Mouse (Mus musculus): ENCODE data around the gene Rsph3a.

Rsph3a gene

GRCm38 (mm10) chr17:7945117-7946052 lies at the start of gene Rsph3a:
TSS of gene Rsph3a (plus strand) at chr17:7945614.
- peak; percentile 65 to 76 for DNase-seq

- no peak for DNase-seq
Measured at GRCm38 (mm10) chr17:7896047-7896635, 49.3 kb upstream of the Rsph3a start.

GRCm38 (mm10) chr17:7897120-7897519 lies 48.3 kb upstream of the Rsph3a start:
- DNase-seq, result no peak

DNA sequence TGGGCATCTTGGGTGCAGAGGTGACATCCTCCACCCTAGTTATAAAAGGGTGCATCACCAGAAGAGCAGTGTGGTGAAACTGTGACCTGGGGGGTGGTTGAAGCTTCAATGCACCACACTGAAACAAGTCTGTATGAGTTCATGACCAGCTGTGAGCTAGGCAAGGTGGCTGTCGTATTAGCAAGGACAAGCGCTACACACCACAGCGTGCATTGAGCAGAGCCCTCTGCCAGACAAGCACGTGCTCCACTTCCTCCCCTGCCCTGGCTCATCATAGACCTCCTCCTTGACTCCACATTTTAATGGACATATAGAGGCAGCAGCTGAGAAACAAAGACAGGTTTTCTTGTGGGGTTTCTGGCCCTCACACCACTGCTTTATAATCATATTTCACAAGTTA lies 47.7 kb upstream of the Rsph3a start:
- DNase-seq, result no peak

GRCm38 (mm10) chr17:7899233-7899632 lies 46.2 kb upstream of the Rsph3a start:
- DNase-seq, result no peak

- DNase-seq, result no peak
Measured at GRCm38 (mm10) chr17:7899961-7900360, 45.5 kb upstream of the Rsph3a start.

- no peak for DNase-seq
Measured at GRCm38 (mm10) chr17:7901536-7901935, 43.9 kb upstream of the Rsph3a start.

GRCm38 (mm10) chr17:7902362-7902761 lies 43.1 kb upstream of the Rsph3a start:
- peak; percentile 82 to 87 for DNase-seq

DNA sequence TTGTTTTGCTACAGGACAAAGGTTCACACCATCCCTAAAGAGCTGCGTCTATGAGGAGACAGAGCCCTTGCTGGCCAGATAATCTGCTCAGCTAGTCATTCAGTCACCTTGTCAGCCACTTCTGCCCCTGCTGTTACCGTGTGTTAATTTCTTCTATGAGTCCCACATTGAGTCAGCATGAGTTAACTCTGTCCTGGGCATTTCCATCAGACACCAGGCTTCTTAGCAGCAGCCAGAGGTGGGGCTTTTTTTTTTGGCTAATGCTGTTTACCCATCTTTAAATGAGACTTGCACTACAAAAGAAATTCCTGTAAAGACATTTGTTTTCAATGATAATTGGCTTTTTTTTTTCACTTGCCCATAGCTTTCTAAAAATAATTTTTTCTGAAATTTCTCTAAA lies 40.4 kb upstream of the Rsph3a start:
- no peak for DNase-seq

GRCm38 (mm10) chr17:7905936-7906685 lies 39.3 kb upstream of the Rsph3a start:
- no peak for DNase-seq

- no peak for DNase-seq
Measured at GRCm38 (mm10) chr17:7914596-7915227, 30.7 kb upstream of the Rsph3a start.

- DNase-seq, result no peak
Measured at GRCm38 (mm10) chr17:7915791-7916190, 29.6 kb upstream of the Rsph3a start.

DNA sequence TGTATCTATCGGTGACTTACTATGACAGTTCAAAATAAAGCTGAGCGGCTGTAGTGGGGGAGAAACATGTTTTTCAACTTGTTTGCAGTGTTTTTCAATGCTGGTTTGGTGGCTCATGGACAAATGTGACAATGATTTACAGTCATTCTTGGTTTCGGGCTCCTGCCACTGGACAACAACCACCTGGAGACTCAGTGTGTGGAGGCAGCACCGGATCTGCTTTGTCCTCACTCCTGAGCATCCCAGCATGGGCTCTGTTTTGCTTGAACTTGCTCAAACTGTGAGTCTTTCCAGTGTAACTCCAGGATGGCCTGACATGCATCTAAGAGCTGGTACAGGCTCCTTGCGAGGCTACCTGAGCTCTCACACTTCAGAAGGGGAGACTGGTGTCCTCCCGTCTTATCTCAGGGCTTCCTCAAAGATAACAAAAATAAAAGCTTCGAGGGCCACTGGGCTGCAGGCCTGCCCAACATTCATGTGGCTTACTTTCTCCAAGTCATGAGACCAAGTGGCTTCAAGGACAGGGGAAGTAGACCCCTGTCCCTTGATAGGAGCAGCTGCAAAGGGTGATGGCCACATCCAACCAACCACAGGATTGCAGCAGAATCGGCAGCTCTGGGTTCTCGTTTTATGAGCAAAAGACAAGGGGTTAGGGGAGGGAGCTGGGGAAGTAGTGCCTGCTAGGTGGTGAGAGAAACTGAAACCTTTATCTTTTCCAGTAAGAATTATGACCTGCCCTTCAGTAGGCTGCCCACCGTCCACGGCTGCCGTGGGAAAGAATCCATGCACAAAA lies 28.4 kb upstream of the Rsph3a start:
- no peak for DNase-seq

- DNase-seq, result no peak
Measured at GRCm38 (mm10) chr17:7918355-7918754, 27.1 kb upstream of the Rsph3a start.

GRCm38 (mm10) chr17:7919209-7919608 lies 26.2 kb upstream of the Rsph3a start:
- DNase-seq, result no peak

GRCm38 (mm10) chr17:7922564-7922963 lies 22.9 kb upstream of the Rsph3a start:
- no peak for DNase-seq

DNA sequence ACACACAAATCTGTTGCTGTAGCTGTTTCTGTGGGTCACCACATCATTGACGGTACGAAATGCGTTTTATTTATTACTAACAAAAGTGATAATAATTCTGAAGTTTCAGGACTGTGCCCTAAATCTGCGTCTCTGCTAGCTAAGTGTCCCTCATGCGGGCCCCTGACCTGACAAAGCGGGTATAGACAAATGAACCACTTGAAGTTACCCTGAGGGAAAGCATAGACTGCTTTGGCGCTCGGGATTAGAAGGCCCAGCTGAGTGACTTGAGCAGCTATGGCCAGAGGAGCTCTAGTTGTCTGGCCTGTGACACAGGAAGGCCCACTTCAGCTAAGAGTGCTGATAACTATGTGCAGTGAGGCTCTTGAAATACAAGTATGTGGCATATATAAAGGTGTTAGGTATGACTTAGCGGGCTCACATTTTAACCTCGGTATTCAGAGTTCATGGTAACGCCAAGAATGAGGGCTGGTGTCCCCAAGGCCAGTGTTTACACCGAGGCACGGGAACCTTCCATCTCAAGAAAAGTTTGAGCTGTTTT lies 21.2 kb upstream of the Rsph3a start:
- no peak for DNase-seq

DNA sequence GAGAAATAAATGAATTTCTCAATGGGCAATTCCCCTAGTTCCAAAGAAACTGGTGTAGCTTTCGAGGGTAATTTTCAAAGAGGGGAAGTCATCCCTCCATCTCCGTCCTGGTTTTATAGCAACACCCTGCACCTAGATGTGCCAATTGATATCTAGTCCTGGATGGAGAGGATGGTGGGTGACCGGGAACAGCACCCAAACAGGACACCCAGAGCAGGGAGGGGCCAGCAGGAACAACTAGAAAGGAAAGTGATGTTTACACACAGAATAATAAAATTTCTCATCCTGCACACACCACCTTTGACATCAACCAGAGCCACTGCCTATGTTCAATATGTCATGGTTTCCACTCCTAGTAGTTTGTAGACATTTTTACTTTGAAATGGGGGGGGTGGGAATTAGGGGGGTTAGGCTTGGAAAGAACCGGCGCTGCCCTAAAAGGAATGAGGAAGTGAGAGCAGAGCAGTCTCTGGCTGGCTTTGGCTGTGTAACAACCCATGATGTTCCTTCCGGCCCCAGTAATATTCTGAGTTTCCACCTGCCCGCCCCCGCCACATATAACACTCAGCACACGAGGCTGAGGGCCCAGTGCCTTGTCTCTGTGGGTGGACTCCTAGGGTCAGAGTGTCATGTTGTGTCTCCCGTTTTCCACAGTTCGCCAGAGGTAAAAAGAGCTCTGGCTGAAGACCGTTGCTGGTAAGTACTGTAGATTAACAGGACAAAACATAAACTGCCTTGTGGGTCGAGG lies 19.8 kb upstream of the Rsph3a start, which contains the start of gene Tagap:
Gene Tagap (plus strand): TSS at position 588 of the 748 bp plus-strand sequence.
- DNase-seq, result peak; percentile 30 to 40

GRCm38 (mm10) chr17:7927582-7928535 lies 17.6 kb upstream of the Rsph3a start:
- peak; percentile 83 to 85 for DNase-seq

DNA sequence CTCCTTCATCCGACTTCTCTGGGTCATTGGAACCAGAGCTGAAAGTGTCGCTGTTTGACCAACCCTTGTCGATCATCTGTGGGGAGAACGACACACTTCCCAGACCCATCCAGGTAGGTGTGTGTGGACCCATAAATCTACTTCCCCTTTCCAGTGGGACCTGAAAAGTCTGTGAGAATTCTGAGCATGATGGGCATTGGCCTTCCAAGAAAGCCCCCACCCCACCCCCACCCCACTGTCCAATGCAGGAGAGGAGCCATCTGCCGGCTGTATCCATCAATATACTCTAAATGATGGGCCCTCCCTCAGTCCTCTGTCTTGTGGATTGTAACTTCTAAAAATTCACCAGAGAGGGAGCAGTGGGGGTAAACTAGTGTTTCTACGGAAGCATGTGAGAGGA lies 16.8 kb upstream of the Rsph3a start:
- DNase-seq, result no peak
